Mouse (Mus musculus): Measurements from ENCODE around the gene Ppp4r2. TPM values are rescaled to one million over a fixed set of nuclear protein-coding genes. Genes with fewer than 3 reads are reported as not detected.

The Ppp4r2 gene
- polyA plus RNA-seq, 1 experiment from 2014 or later, result 20.3 TPM

DNA sequence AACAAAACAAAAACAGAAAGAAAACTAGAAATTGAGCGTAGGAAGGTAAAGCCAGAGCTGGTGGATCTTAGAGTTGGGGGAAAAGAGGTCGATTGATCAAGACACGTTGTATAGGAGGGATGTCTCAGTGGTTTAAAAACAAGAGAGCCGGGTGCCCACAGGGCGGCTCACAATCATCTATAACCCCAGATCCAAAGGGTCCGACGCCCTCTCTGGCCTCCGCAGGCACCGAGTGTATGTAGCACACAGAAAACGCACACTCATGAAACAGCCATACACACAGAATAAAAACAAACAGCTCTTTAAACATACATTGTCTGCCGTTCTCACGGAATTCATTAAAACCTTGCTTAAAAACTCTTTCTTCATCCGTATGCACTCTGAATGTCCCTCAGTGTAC lies 45.1 kb downstream of the Ppp4r2 start:
- Histone ChIP-seq H3K4me3 (no peak overlapping the region), H3K9me3 (no peaks in the 10 kb centered on the region), H3K4me1 (no peaks in the 10 kb centered on the region), H3K36me3 (no peaks in the 10 kb centered on the region), H3K27me3 (ENCODE audit: insufficient read depth, poor library complexity, severe bottlenecking) (peaks cover 31% of the 10 kb centered on the region), H3K27ac (no peak overlapping the region)
- no peak for DNase-seq (ENCODE audit: low spot score)
- 83% methylated on average over 13 of the region's 13 CpGs for WGBS

DNA sequence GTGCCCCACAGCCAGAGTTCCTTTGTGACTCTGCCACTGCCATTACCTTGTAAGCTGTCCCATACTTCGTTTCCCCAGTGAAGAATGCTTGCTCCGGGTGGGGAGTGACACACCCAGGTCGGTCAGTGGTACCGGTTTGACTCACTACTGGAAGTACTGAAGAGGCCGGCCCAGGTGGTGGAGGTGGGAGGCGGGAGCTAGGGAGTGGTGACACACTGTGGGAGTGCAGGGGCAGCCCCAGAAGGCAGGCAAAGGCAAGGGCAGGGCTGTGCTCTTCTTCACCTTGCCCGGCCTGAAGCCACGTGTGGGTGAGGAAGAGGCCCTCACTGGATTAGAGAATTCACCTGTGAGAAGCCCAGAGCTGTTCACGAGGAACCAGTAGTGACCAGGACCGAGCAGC lies 46.2 kb downstream of the Ppp4r2 start:
- Histone ChIP-seq H3K9me3 (no peaks in the 10 kb centered on the region), H3K27me3 (ENCODE audit: insufficient read depth, poor library complexity, severe bottlenecking) (peaks cover 36% of the 10 kb centered on the region), H3K4me3 (no peak overlapping the region), H3K36me3 (no peaks in the 10 kb centered on the region), H3K4me1 (no peaks in the 10 kb centered on the region), H3K27ac (no peak overlapping the region)
- DNase-seq (ENCODE audit: low spot score), result no peak
- WGBS, result 39% methylated on average over 10 of the region's 10 CpGs

DNA sequence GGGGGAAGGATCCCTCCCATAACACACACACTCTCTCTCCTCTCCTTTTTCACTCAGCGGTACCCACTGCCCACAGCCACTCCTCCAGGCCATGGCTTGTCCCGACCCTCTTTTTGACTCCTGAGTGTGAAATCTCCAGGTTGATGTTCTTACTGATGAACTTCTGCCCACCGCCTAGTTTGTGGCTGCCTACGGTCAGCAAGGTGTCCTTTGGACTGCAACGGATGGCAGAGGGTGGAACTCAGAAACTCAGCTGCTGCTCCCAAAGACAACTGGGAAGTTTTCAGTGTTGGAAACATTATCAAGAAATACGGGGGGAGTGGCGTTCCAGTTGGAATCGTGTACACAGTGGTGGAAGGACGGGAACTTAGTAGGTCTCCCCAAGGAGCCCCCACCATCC lies 48.2 kb downstream of the Ppp4r2 start:
- Histone ChIP-seq H3K9me3 (no peaks in the 10 kb centered on the region), H3K27ac (no peak overlapping the region), H3K4me3 (no peak overlapping the region), H3K36me3 (no peaks in the 10 kb centered on the region), H3K4me1 (no peaks in the 10 kb centered on the region), H3K27me3 (ENCODE audit: insufficient read depth, poor library complexity, severe bottlenecking) (peaks cover 37% of the 10 kb centered on the region)
- 72% methylated on average over 9 of the region's 9 CpGs for WGBS
- DNase-seq (ENCODE audit: low spot score), result no peak

DNA sequence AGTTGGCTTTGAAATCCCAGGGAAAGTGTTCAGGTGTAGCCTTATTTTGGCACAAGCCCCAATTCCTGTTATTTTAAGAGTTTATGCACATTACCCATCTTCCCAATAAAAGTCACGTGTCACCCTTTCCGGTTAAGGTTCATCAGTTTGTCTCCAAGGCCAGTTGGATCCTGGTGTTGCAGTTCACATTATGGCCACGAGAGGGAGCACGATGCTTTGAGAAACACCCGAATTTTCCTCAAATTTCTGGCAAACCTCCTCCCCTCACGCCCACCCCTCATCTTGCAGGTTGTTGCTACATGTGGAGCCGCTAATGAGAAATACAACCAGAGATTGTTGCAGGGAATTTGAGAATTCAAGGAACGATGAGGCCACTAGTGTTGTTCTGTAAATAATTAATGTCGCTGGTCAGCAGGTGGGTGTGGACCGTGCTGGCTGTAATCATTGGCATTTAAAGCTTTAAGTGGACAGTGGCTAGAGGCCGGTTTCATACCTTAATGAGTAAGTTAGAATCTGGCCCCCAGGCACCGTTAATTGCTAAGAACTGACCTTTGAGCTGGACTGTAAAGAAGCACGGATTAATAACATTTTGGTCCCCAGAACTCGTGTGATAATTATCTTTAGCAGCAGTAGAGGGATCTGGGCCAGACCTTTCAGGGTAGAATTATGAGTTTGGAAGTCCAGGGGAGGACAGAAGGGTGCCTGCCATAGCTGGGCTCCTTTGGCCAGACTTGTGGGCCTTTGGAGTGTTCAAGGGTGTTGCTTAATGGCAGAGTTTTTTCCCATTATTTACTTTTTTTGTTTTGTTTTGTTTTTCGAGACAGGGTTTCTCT lies 49.2 kb downstream of the Ppp4r2 start:
- WGBS, result 22% methylated on average over 15 of the region's 15 CpGs
- Histone ChIP-seq H3K4me1 (no peaks in the 10 kb centered on the region), H3K27me3 (ENCODE audit: insufficient read depth, poor library complexity, severe bottlenecking) (peaks cover 37% of the 10 kb centered on the region), H3K9me3 (no peaks in the 10 kb centered on the region), H3K4me3 (peak overlapping the region; percentile 34), H3K36me3 (no peaks in the 10 kb centered on the region), H3K27ac (no peak overlapping the region)
- DNase-seq (ENCODE audit: low spot score), result peak; percentile 53

DNA sequence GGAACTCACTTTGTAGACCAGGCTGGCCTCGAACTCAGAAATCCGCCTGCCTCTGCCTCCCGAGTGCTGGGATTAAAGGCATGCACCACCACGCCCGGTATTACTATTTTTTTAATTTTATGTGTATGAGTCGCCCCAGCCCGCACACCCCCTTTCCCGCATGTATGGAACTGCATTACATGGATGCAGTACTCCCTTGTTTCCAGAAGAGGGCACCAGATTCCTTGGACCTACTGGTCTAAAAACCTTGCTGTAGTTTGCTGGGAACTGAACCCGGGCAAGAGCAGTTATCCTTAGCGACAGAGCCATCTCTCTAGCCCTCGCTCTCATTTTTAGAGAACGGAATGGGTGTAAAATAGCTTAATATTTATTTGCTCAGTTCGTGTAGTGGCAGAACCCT lies 49.8 kb downstream of the Ppp4r2 start:
- H3K9me3 ChIP-seq, result no peaks in the 10 kb centered on the region
- no peak overlapping the region for H3K27ac ChIP-seq
- no peaks in the 10 kb centered on the region for H3K36me3 ChIP-seq
- H3K27me3 ChIP-seq (ENCODE audit: insufficient read depth, poor library complexity, severe bottlenecking), result peaks cover 37% of the 10 kb centered on the region
- DNase-seq (ENCODE audit: low spot score), result peak; percentile 66
- 40% methylated on average over 13 of the region's 13 CpGs for WGBS
- H3K4me3 ChIP-seq, result no peak overlapping the region
- no peaks in the 10 kb centered on the region for H3K4me1 ChIP-seq

DNA sequence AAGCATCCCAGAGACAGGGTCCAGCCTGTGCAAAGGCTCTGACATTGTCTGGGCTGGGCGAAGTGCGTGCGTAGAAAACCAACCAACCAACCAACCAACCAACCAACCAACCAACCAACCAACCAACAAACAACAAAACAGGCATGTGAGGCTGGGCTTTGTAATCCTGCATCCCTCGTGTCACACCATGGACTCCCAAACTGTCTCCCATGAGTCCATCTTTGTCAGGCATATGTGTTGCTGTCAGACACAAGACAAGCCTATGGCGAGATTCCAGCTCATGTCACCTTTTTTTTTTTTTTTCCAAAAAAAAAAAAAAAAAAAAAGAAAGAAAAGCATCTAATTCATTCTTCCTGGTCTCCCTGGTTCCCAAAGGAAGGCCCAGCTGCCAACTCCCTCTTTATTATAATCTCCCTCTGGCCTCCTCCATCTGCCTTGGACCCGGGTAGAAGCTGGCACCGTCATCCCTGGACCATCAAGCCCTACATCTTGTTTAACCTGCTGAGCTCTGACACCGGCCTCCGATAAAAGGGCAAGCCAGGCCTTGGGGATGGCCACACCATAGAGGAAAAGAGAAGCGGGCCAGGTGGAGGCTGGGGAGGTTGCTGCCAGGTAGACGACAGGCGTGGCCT lies 51.3 kb downstream of the Ppp4r2 start:
- no peaks in the 10 kb centered on the region for H3K9me3 ChIP-seq
- no peaks in the 10 kb centered on the region for H3K36me3 ChIP-seq
- WGBS, result 88% methylated on average over 12 of the region's 12 CpGs
- no peak overlapping the region for H3K27ac ChIP-seq
- H3K4me1 ChIP-seq, result 0 out of 2 replicates have a peak, but pooled peaks cover 5% of the 10 kb centered on the region
- H3K4me3 ChIP-seq, result no peak overlapping the region
- DNase-seq (ENCODE audit: low spot score), result peak; percentile 57
- H3K27me3 ChIP-seq (ENCODE audit: insufficient read depth, poor library complexity, severe bottlenecking), result peaks cover 37% of the 10 kb centered on the region

DNA sequence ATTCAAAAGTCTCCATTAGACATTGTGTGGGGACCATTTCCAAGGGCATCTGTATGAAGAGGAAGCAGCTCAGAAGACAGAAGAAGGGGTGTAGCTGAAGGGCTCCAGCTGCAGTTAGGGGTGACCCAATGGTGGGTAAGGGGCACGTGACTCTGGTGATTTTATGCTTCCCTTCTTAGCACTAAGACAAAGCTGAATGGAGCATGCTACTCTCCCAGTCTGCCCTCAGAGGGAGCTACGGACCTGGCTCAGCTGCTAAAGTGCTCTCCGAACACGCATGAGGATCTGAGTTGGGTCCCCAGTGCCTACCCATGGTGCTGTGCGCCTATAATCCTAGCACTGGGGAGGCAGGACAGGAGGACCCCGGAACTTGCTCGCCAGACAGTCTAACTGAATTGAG lies 52.0 kb downstream of the Ppp4r2 start:
- H3K27ac ChIP-seq, result no peak overlapping the region
- peak; percentile 57 for DNase-seq (ENCODE audit: low spot score)
- 57% methylated on average over 7 of the region's 7 CpGs for WGBS
- H3K9me3 ChIP-seq, result no peaks in the 10 kb centered on the region
- peaks cover 35% of the 10 kb centered on the region for H3K27me3 ChIP-seq (ENCODE audit: insufficient read depth, poor library complexity, severe bottlenecking)
- H3K4me3 ChIP-seq, result no peak overlapping the region
- H3K36me3 ChIP-seq, result no peaks in the 10 kb centered on the region
- 0 out of 2 replicates have a peak, but pooled peaks cover 8% of the 10 kb centered on the region for H3K4me1 ChIP-seq

DNA sequence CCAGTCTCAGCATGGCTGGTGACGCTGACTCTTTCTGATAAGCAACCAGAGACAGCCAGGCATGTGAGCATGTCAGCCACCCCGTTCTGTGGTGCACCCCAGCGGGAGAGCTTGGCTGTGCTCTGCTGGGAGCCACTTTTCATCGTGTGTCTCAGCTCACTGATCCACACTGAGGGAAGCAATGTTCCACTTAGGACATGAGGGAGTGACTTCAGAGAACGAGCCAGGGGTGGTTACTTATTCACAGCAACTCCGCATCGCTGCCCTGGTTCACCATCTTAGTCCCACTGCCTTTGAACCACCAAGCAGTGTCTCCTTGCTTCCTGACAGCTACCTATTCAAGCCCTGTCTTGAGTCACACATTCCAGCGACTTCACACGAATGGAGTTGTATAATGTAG lies 53.6 kb downstream of the Ppp4r2 start:
- Histone ChIP-seq H3K4me3 (no peak overlapping the region), H3K9me3 (no peaks in the 10 kb centered on the region), H3K27me3 (ENCODE audit: insufficient read depth, poor library complexity, severe bottlenecking) (peaks cover 19% of the 10 kb centered on the region), H3K36me3 (no peaks in the 10 kb centered on the region), H3K4me1 (peaks cover 14% of the 10 kb centered on the region; the same call in 1 of the 2 replicates), H3K27ac (no peak overlapping the region)
- no peak for DNase-seq (ENCODE audit: low spot score)
- WGBS, result 75% methylated on average over 9 of the region's 9 CpGs

DNA sequence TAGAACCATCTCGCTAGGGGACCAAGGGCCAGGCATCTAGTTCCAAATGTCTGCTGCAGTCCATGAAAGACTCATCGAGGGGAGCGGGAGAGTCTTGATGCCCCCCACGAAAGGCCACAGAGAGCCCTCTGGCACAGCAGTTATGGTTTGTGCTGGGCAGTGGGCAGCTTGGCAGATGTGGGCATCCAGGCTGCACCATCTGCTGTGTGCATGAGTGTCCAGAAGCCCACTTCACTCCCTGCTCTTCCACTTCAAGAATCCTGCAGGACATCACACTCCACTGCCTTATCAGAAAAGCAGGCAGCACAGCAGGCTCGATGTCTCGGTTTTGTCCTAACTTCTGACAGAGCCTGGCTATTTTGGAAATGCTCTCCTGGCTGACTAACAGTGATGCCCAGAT lies 55.9 kb downstream of the Ppp4r2 start:
- no peak overlapping the region for H3K27ac ChIP-seq
- H3K4me1 ChIP-seq, result peaks cover 25% of the 10 kb centered on the region; the same call in 1 of the 2 replicates
- WGBS, result 66% methylated on average over 6 of the region's 6 CpGs
- no peaks in the 10 kb centered on the region for H3K36me3 ChIP-seq
- no peak for DNase-seq (ENCODE audit: low spot score)
- no peaks in the 10 kb centered on the region for H3K9me3 ChIP-seq
- no peak overlapping the region for H3K4me3 ChIP-seq
- peaks cover 19% of the 10 kb centered on the region for H3K27me3 ChIP-seq (ENCODE audit: insufficient read depth, poor library complexity, severe bottlenecking)

DNA sequence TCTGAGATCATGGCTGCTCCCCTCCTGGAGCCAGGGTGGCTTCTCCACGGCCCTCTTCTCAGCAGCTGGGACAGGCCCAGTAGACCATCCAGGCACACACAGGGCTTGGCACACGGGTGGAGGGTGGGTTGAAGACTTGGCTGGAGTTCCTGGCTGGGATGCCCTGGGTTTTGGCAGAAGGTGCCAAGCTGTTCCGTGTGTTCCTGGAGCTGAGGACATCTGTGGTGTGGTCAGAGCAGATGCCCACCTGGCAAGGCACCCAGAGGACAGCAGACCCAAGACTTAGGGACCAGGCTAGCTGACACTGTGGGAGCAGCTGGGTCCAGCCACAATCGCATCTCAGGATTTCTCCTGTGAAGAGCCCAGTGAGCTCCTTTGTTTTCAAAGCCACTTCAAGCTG lies 59.1 kb downstream of the Ppp4r2 start:
- H3K27ac ChIP-seq, result no peak overlapping the region
- no peak overlapping the region for H3K4me3 ChIP-seq
- H3K4me1 ChIP-seq, result peaks cover 25% of the 10 kb centered on the region; the same call in 1 of the 2 replicates
- H3K36me3 ChIP-seq, result no peaks in the 10 kb centered on the region
- 78% methylated on average over 4 of the region's 4 CpGs for WGBS
- DNase-seq (ENCODE audit: low spot score), result no peak
- H3K27me3 ChIP-seq (ENCODE audit: insufficient read depth, poor library complexity, severe bottlenecking), result peaks cover 30% of the 10 kb centered on the region
- H3K9me3 ChIP-seq, result no peaks in the 10 kb centered on the region

DNA sequence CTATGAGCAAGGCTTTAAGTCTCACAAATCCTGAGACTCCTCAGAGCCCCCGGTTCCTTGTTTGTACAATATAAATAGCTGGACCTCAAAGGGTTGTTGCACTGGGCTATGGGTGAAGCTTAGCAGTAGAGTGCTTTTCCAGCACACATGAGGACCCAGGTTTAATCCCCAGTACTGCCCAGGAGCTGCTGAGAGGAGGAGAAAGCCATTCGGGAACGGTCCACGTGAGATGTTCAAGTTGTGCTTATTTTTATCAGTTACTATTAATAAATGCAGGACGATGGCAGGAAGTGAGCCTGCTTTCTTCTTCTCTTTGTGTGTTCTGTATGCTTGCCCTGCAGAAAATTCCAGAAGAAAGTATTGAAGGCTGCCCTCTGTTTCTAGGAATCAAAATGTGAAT lies 59.7 kb downstream of the Ppp4r2 start:
- WGBS, result 49% methylated on average over 5 of the region's 5 CpGs
- H3K27ac ChIP-seq, result no peak overlapping the region

DNA sequence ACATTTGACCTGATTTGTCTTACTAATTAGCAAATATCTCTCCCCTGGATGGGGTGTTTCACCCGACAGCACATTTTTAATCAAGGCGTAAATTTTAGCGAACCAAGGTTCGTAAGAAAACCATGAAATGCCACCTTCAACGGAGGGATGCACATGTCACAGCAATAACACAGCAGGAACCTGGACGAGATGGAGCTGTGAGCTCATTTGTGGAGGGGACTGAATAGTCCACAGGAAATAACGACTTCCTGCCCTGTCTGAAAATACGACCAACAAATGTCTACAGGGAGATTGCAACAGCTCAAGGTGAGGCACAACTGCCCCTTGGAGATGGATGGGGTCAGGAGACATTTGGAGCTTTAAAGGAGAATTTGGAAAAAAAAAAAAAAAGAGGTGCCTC lies 61.8 kb downstream of the Ppp4r2 start:
- no peak for DNase-seq (ENCODE audit: low spot score)
- H3K9me3 ChIP-seq, result no peaks in the 10 kb centered on the region
- 72% methylated on average over 8 of the region's 8 CpGs for WGBS

More for the DNA sequence above, 59.7 kb downstream of the Ppp4r2 start:
- Histone ChIP-seq H3K4me3 (no peak overlapping the region), H3K27me3 (ENCODE audit: insufficient read depth, poor library complexity, severe bottlenecking) (peaks cover 31% of the 10 kb centered on the region), H3K9me3 (no peaks in the 10 kb centered on the region), H3K36me3 (no peaks in the 10 kb centered on the region), H3K4me1 (peaks cover 25% of the 10 kb centered on the region; the same call in 1 of the 2 replicates)
- no peak for DNase-seq (ENCODE audit: low spot score)

DNA sequence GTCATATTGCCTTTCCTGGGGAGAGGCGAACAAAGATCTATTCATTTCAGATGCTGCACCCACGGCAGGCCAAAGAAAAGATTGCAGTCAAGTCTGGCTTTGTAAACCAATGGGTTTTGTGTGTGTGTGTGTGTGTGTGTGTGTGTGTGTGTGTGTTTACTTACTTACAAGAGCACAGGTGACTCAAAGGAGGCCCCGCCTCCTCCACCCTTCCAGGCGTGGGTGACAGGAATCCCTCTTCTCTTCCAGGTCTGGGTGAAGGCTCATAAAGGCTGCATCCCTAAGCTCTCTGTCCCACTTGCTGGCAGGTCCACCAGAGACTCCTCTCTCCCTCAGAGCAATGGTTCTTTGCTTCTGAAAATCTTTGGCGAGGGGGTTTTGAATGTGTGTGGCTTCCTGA lies 63.5 kb downstream of the Ppp4r2 start:
- H3K4me1 ChIP-seq, result peaks cover 11% of the 10 kb centered on the region; the same call in 1 of the 2 replicates
- 70% methylated on average over 5 of the region's 5 CpGs for WGBS
- peaks cover 19% of the 10 kb centered on the region; the same call in 1 of the 2 replicates for H3K27me3 ChIP-seq (ENCODE audit: insufficient read depth, poor library complexity, severe bottlenecking)
- no peak overlapping the region for H3K4me3 ChIP-seq
- H3K27ac ChIP-seq, result no peak overlapping the region
- DNase-seq (ENCODE audit: low spot score), result no peak
- no peaks in the 10 kb centered on the region for H3K36me3 ChIP-seq
- no peaks in the 10 kb centered on the region for H3K9me3 ChIP-seq

More for the DNA sequence above, 61.8 kb downstream of the Ppp4r2 start:
- H3K27ac ChIP-seq, result no peak overlapping the region
- peaks cover 19% of the 10 kb centered on the region; the same call in 1 of the 2 replicates for H3K27me3 ChIP-seq (ENCODE audit: insufficient read depth, poor library complexity, severe bottlenecking)
- peaks cover 17% of the 10 kb centered on the region; the same call in 1 of the 2 replicates for H3K4me1 ChIP-seq
- no peak overlapping the region for H3K4me3 ChIP-seq
- H3K36me3 ChIP-seq, result no peaks in the 10 kb centered on the region

Data from heart, embryonic 10.5 days (tissue).